Mouse (Mus musculus): Measurements from ENCODE around the gene Slc22a1.

GRCm38 (mm10) chr17:12673871-12674270 lies 1.8 kb downstream of the Slc22a1 start:
- no peak for TF ChIP-seq POLR2A (IDR thresholded peaks at IDR 0.05; ENCODE audit: insufficient read length, low read depth)
- TF ChIP-seq POLR2AphosphoS2 (IDR thresholded peaks at IDR 0.05; ENCODE audit: insufficient read length, low read depth): no peak
- no peak for TF ChIP-seq CEBPB (IDR thresholded peaks at IDR 0.05; ENCODE audit: insufficient read depth, poor library complexity, severe bottlenecking)
- no peak for TF ChIP-seq TCF12 (IDR thresholded peaks at IDR 0.05; ENCODE audit: insufficient read depth, poor library complexity, severe bottlenecking)
